Mouse (Mus musculus) ES-E14 (cell line): ENCODE results near the gene Spg21. TPM values are rescaled to one million over a fixed set of nuclear protein-coding genes. Genes with fewer than 3 reads are reported as not detected.

ENCODE experiments used
- DNase-seq: peaks from one replicate; pipeline ENCODE4 v3.0.0-alpha.2; 2013; ENCODE audit warnings: low read depth, low spot score
- H3K27ac ChIP-seq: 2 replicates; pipeline ENCODE4 v1.5.1; 2012; ENCODE audit warnings: low read depth, mild to moderate bottlenecking, low read length, moderate library complexity, mixed read lengths; ENCODE audit not compliant: poor library complexity, insufficient read depth, severe bottlenecking
- H3K36me3 ChIP-seq: 2 replicates; pipeline ENCODE4 v1.6.1; 2012; ENCODE audit warnings: mild to moderate bottlenecking, low read length, moderate library complexity, mixed read lengths; ENCODE audit not compliant: control insufficient read depth, poor library complexity, insufficient read depth, severe bottlenecking
- H3K4me1 ChIP-seq, 2 experiments: fragments of 150-350 bp in 1 of 2; sonication (generic) in 1 of 2; 2 replicates each; pipeline ENCODE4 v1.6.1; 2012; ENCODE audit warnings: low read length in 2 of 2, mild to moderate bottlenecking in 1 of 2, mixed read lengths in 1 of 2; ENCODE audit not compliant: control insufficient read depth in 2 of 2, insufficient read depth in 2 of 2, poor library complexity in 1 of 2
- H3K4me3 ChIP-seq, 2 experiments: fragments of 150-350 bp in 1 of 2; sonication (generic) in 1 of 2; 2 replicates each; pipeline ENCODE4 v1.5.1; 2012; ENCODE audit warnings: low read length in 2 of 2, low read depth in 1 of 2, mild to moderate bottlenecking in 1 of 2, mixed read lengths in 1 of 2; ENCODE audit not compliant: insufficient read depth in 1 of 2, poor library complexity in 1 of 2, severe bottlenecking in 1 of 2
- H3K9ac ChIP-seq: 2 replicates; pipeline ENCODE4 v1.6.1; 2012; ENCODE audit warnings: low read depth, mild to moderate bottlenecking, low read length, mixed read lengths; ENCODE audit not compliant: poor library complexity, insufficient read depth, severe bottlenecking
- H3K9me3 ChIP-seq: fragments of 150-350 bp; sonication (generic); 2 replicates; pipeline ENCODE4 v1.6.1; 2012; ENCODE audit warnings: low read depth, mild to moderate bottlenecking, low read length; ENCODE audit not compliant: control insufficient read depth, insufficient read depth
- CHD2 ChIP-seq: IDR thresholded peaks from 2 replicates; pipeline ENCODE4 v1.6.1; 2014; ENCODE audit warnings: mild to moderate bottlenecking, low read depth, low read length, inconsistent platforms
- HCFC1 ChIP-seq: IDR thresholded peaks from 2 replicates; pipeline ENCODE4 v1.6.1; 2012; ENCODE audit warnings: low read length, inconsistent platforms, borderline replicate concordance; ENCODE audit not compliant: insufficient read depth
- MAFK ChIP-seq: IDR thresholded peaks from 2 replicates; pipeline ENCODE4 v1.6.1; 2014; ENCODE audit warnings: mild to moderate bottlenecking, low read depth, low read length, inconsistent platforms; ENCODE audit not compliant: insufficient read depth
- ZC3H11A ChIP-seq: IDR thresholded peaks from 2 replicates; pipeline ENCODE4 v1.6.1; 2012; ENCODE audit warnings: low read depth, mild to moderate bottlenecking, inconsistent platforms, low read length, borderline replicate concordance
- ZNF384 ChIP-seq: IDR thresholded peaks from 2 replicates; pipeline ENCODE4 v1.6.1; 2012; ENCODE audit warnings: low read depth, low read length, inconsistent platforms
- in situ Hi-C, 2 experiments: fragments of 600-800 bp; cut with MboI; formaldehyde crosslinking; loops; one replicate each; pipeline ENCODE4 v1.15.1; 2025; ENCODE audit warnings: low sequenced_read_pairs in 2 of 2, inconsistent platforms in 1 of 2; ENCODE audit not compliant: unreplicated experiment in 2 of 2
- total RNA-seq: library from RNA; depleted of rRNA; stranded (reverse); fragments of 300-350 nt; gene quantifications from 2 replicates; pipeline ENCODE4 v1.2.3, GENCODE M21; 2012

Gene Spg21
- total RNA-seq, 1 experiment = 31.7 TPM

DNA sequence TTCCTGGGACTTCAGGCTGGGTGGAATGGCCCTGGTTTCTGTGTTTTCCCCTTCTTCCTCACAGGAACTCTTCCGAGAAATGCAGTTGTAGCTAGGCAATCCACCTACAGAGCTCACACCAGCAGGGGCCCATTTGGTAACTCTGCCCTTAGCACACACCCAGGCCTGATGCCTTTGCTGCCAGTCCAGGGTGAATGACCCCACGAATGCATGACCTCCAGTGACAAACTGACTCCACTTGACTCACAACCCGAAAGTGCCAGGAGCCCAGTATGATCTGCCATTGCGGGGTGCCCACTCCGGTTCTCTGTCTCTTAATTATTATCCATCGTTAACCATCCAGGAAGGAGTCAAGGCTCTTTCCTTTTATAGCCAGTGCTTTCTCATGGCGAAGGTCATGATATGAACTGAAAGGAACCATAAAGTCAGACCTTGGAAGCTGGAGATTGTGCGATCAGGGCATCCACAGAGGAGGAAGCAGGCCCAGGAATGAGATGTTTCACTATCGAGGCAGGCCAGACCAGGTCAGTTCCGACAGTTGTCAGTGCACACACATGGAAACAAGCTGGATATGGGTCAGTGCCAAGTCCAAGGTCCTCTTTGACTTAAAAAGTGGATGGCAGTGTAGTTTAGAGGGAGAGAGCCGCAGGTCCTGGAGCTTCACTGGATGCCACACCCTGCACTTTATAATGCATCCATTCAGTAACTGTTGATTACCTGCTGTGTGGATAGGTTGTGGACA, 37.8 kb upstream of the Spg21 start, which contains the start of gene Slc51b:
Gene Slc51b, minus strand, starts transcription at position 196 of the 742 bp plus-strand sequence.
- TF ChIP-seq ZNF384 (no peak), CHD2 (no peak), MAFK (no peak), HCFC1 (no peak), ZC3H11A (no peak)
- in situ Hi-C loops = no loop called here
- no peak for DNase-seq
- H3K4me3 ChIP-seq = no peak within 1 kb of the TSS
- peaks cover 0 to 10% of the 10 kb centered on the region in 2 experiments; a peak in 1 of 4 replicates for H3K4me1 ChIP-seq
- H3K36me3 ChIP-seq = no peaks in the 10 kb centered on the region
- H3K9me3 ChIP-seq = no peaks in the 10 kb centered on the region
- H3K9ac ChIP-seq = no peak within 1 kb of the TSS
- no peak within 1 kb of the TSS for H3K27ac ChIP-seq

DNA sequence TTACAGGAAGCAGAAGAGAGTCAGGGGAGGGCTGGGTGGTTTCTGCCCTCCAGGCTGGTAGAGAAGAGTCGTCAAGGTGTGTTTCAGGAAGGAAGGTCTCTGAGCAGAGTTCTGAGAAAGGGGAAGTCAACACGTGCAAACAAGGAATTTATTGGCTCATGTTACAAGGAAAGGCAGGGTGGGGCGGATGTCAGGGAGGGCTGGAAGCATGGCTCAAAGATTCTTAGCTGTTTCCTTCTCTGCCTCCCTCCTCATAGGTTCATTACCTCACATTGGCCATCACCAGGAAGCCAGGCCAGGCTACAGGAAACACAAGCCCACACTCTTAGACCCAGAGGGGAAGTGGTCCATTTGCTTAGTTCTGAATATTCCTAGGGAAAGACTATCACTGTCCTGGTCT, 36.4 kb upstream of the Spg21 start:
- no peak for DNase-seq
- H3K36me3 ChIP-seq = no peaks in the 10 kb centered on the region
- no peak overlapping the region for H3K9ac ChIP-seq
- peaks cover 0 to 10% of the 10 kb centered on the region in 2 experiments; a peak in 1 of 4 replicates for H3K4me1 ChIP-seq
- TF ChIP-seq ZC3H11A (no peak), ZNF384 (no peak), CHD2 (no peak), HCFC1 (no peak), MAFK (no peak)
- H3K9me3 ChIP-seq = no peaks in the 10 kb centered on the region
- in situ Hi-C loops = no loop called here
- H3K4me3 ChIP-seq = no peak overlapping the region
- no peak overlapping the region for H3K27ac ChIP-seq

DNA sequence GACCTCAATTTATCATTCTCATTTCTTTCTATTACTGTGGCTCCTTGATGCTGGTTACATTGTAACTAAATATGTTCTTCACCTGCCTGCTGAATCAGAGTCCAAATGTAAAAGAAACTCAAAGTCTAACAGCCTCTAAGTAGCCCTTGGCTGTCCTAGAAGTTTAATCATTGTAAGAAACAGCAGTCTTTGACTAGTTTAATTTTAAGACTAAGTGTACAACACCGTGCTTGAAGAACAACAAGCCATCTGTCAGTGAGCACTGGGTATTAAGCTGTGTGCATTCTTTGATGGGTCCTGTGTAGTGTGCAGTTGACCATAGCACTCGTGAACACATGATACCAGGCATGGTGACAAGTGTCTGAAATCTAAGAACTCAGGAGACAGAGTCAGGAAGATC, 33.2 kb upstream of the Spg21 start:
- in situ Hi-C loops = no loop called here
- peaks cover 0 to 12% of the 10 kb centered on the region in 2 experiments; a peak in 2 of 4 replicates for H3K4me1 ChIP-seq
- no peak for DNase-seq
- H3K4me3 ChIP-seq = no peak overlapping the region
- no peak for TF ChIP-seq ZC3H11A
- no peak for TF ChIP-seq MAFK
- TF ChIP-seq HCFC1 = no peak
- no peak for TF ChIP-seq ZNF384
- TF ChIP-seq CHD2 = no peak
- H3K9ac ChIP-seq = no peak overlapping the region
- no peak overlapping the region for H3K27ac ChIP-seq
- no peaks in the 10 kb centered on the region for H3K9me3 ChIP-seq
- H3K36me3 ChIP-seq = no peaks in the 10 kb centered on the region

DNA sequence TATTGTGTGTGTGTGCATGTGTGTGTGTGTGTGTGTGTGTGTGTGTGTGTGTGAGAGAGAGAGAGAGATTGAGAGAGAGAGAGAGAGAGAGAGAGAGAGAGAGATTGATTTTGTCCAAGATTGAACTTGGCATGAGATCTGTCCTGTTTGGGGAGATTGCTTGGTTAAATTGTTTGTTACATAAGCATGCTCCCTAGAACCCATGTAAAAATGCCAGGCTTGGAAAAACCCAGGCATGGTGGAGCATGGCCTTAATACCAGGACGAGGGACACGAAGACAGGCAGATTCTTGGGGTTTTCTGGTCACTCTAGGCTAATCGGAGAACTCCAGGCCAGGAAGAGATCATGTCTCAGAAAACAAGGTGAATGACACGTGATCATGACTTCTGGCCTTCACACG, 32.7 kb upstream of the Spg21 start:
- Histone ChIP-seq H3K9me3 (no peaks in the 10 kb centered on the region), H3K9ac (no peak overlapping the region), H3K4me3 (no peak overlapping the region), H3K36me3 (no peaks in the 10 kb centered on the region), H3K4me1 (peaks cover 0 to 12% of the 10 kb centered on the region in 2 experiments; a peak in 2 of 4 replicates), H3K27ac (no peak overlapping the region)
- no peak for DNase-seq
- in situ Hi-C loops = no loop called here
- TF ChIP-seq MAFK = no peak
- no peak for TF ChIP-seq ZNF384
- no peak for TF ChIP-seq ZC3H11A
- TF ChIP-seq HCFC1 = no peak
- TF ChIP-seq CHD2 = no peak
